Comparison of ENCODE assay signal across 23 mouse cellular contexts in the genomic region with DNA sequence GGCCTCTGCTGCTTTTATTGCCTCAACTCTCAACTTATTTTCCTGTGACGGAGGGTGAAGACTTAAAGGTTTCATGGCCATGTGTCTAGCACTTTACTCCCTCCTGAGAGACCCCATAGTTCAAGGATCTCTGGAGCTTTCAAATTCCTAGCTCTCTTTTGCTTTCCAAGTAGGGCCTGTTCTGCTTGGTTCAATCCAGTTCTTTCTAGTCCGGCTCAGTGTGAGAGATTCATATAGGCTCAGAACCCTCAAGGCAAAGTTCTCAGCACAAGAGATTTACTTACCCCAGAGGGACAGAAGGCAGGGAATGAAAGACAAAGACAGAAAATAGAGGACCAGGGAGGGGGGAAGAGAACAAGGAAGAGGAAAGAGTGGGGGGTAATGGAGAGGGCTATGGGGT.
DNase-seq lines count a peak whose midpoint lies in the region; TF ChIP-seq lines count a peak whose summit lies in the region.
"Had no signal": no experiment of that assay in that cellular context is flagged by ENCODE, and none has a peak within 500 bp of the region (broad histone marks: within the 10 kb centered on the region; RNA-seq: fewer than 3 reads in every experiment).

No protein-coding gene starts in this region.

- no peak overlapping the region for H3K4me3 ChIP-seq in embryonic fibroblast, embryonic 13.5 days (ENCODE audit: insufficient read depth, low read length)
- H3K4me3 ChIP-seq: embryonic facial prominence, embryonic 10.5 days; embryonic facial prominence, embryonic 13.5 days; forebrain, embryonic 10.5 days; forebrain, embryonic 13.5 days; heart, adult 2 months; hindbrain, embryonic 10.5 days; hindbrain, embryonic 13.5 days; intestine, embryonic 15.5 days had no signal

- DNase-seq in 3T3-L1 (ENCODE audit: low read depth, low spot score): peak; percentile 6
- DNase-seq in ES-CJ7 (ENCODE audit: low read depth, low spot score): peak; percentile 71
- peak; percentile 39 for DNase-seq in R1 (ENCODE audit: low read depth, low spot score)
- DNase-seq in right cerebral cortex, adult 2 months (ENCODE audit: low spot score in 2 of 2): no peak
- DNase-seq in urinary bladder, postnatal 10 days (ENCODE audit: low spot score): no peak
- DNase-seq: adrenal gland, postnatal 10 days; cerebellum, adult 11-12 months; cerebellum, adult 8-10 months; cerebellum, postnatal 10 days; cerebellum, postnatal 36 days; embryo, embryonic 11 days; gastrocnemius, postnatal 36 days; kidney, adult 11 months; kidney, adult 8-10 months had no signal

- TF ChIP-seq POLR2A in embryonic fibroblast, embryonic 13.5 days (IDR thresholded peaks at IDR 0.05; ENCODE audit: low read depth, low read length): no peak

- peak overlapping the region; percentile 30; the same call in 1 of the 2 replicates for H3K27ac ChIP-seq in embryonic fibroblast, embryonic 13.5 days (ENCODE audit: insufficient read depth, low read length)
- H3K27ac ChIP-seq: embryonic facial prominence, embryonic 10.5 days; embryonic facial prominence, embryonic 13.5 days; forebrain, embryonic 10.5 days; forebrain, embryonic 13.5 days; heart, adult 2 months; hindbrain, embryonic 10.5 days; hindbrain, embryonic 13.5 days; intestine, embryonic 15.5 days had no signal

- no peak for TF ChIP-seq CTCF in embryonic fibroblast, embryonic 13.5 days (IDR thresholded peaks at IDR 0.05; ENCODE audit: borderline replicate concordance, insufficient read depth, low read length)

- H3K4me1 ChIP-seq in embryonic fibroblast, embryonic 13.5 days (ENCODE audit: control insufficient read depth, insufficient read depth, low read length): 0 out of 2 replicates have a peak, but pooled peaks cover 3% of the 10 kb centered on the region

Comparison
In these comparisons a context has a peak if more than half of its experiments do, and no peak if none do; other contexts are left out.
1. DNase-seq: peak in 3T3-L1 (single experiment), ES-CJ7 (single experiment) and R1 (single experiment); none in right cerebral cortex, adult 2 months (0 of 2) and urinary bladder, postnatal 10 days (single experiment).